Mouse (Mus musculus) heart, adult 8-10 months (tissue): ENCODE results near the gene Naa60. TPM values are rescaled to one million over a fixed set of nuclear protein-coding genes. Genes with fewer than 3 reads are reported as not detected.

Experiments used
- microRNA-seq: library from miRNA; unstranded; fragments of <30 nt; microRNA quantifications from one replicate; pipeline ENCODE4 v1.2.0, GENCODE M21; 2022
- total RNA-seq, 4 experiments: library from RNA; stranded (reverse); gene quantifications; 2 replicates each; pipeline ENCODE4 v1.2.4; 2022

Naa60 gene
- total RNA-seq, 4 experiments from 2014 or later: 44.4 to 58.4 (median 51.3) TPM

Small RNA genes within 50 kb of the gene (microRNA-seq; reads per million reads assigned to microRNA genes)
- gene Gm23493: not detected

Other genes starting within 250 kb of the Naa60 start
- gene Mefv, start 154.3 kb upstream of the Naa60 start, total RNA-seq: not detected
- 1 to 10 TPM; 6.9 to 8.4 (median 7.6) TPM for gene Zfp263, start 128.3 kb upstream of the Naa60 start, total RNA-seq
- not detected for gene Olfr15, start 41.5 kb upstream of the Naa60 start, total RNA-seq
- gene Zfp174, start 25.1 kb upstream of the Naa60 start, total RNA-seq: 1 to 10 TPM; 1.4 to 1.9 (median 1.7) TPM
- 10 to 100 TPM; 10.9 to 13.9 (median 12.3) TPM for gene Zfp597, start 12.2 kb downstream of the Naa60 start, total RNA-seq
- gene Gm20695, start 12.3 kb downstream of the Naa60 start, total RNA-seq: 1 to 10 TPM in 1 of 4 experiments, under 1 TPM in 1, not detected in 2; 0.87 to 1.0 TPM
- gene 1700037C18Rik, start 36.3 kb downstream of the Naa60 start, total RNA-seq: 1 to 10 TPM; 4.0 to 5.7 (median 4.3) TPM
- gene Cluap1, start 36.4 kb downstream of the Naa60 start, total RNA-seq: 10 to 100 TPM in 2 of 4 experiments, 1 to 10 TPM in 2; 8.5 to 13.1 (median 10.5) TPM
- gene Nlrc3, start 104.3 kb downstream of the Naa60 start, total RNA-seq: 1 to 10 TPM; 1.2 to 2.0 (median 1.5) TPM
- gene Slx4, start 131.4 kb downstream of the Naa60 start, total RNA-seq: 1 to 10 TPM; 6.0 to 9.2 (median 8.3) TPM
- not detected for gene Dnase1, start 164.6 kb downstream of the Naa60 start, total RNA-seq
- gene Trap1, start 205.5 kb downstream of the Naa60 start, total RNA-seq: 100 to 1,000 TPM; 131 to 156 (median 146) TPM